Mouse (Mus musculus): ENCODE data around the gene Skiv2l. TPM values are rescaled to one million over a fixed set of nuclear protein-coding genes. Genes with fewer than 3 reads are reported as not detected.

The Skiv2l gene
- polyA plus RNA-seq, 1 experiment from 2014 or later: 45.9 TPM

DNA sequence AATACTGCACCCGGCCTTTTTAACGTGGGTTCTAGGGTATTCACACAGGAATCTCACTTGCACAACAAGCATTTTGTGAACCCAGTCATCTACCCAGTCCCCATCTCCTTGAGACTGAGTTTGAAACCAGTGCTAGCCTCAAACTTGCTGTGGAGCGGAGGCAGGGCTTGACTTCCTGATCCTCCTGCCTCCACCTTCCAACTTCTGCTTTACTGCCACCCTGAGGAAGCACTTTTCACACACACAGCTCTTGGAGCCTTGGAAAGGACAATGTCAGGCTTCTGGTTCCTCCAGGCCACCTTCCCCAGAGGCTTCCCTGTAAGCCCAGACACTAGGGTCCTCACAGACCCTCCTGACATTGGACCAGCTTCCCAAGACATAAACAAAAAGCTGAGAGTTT, 33.3 kb upstream of the Skiv2l start:
- Histone ChIP-seq H3K4me3 (ENCODE audit: low read depth, low read length) (no peak overlapping the region), H3K27me3 (replicated peaks; ENCODE audit: control insufficient read depth, insufficient read depth, low read length) (no peaks in the 10 kb centered on the region), H3K27ac (ENCODE audit: low read depth) (no peak overlapping the region), H3K9me3 (ENCODE audit: control insufficient read depth, low read length) (no peaks in the 10 kb centered on the region), H3K4me1 (replicated peaks; ENCODE audit: control insufficient read depth, insufficient read depth, low read length) (no peaks in the 10 kb centered on the region), H3K4me2 (ENCODE audit: low read length) (no peak overlapping the region), H3K9ac (ENCODE audit: low read length) (no peak overlapping the region), H3K36me3 (ENCODE audit: control insufficient read depth, insufficient read depth, low read length) (no peaks in the 10 kb centered on the region)
- no peak for ATAC-seq (replicated peaks; ENCODE audit: low FRiP score, low TSS enrichment, low read depth)
- 78% methylated on average over 3 of the region's 3 CpGs for WGBS
- DNase-seq (ENCODE audit: low spot score): no peak

DNA sequence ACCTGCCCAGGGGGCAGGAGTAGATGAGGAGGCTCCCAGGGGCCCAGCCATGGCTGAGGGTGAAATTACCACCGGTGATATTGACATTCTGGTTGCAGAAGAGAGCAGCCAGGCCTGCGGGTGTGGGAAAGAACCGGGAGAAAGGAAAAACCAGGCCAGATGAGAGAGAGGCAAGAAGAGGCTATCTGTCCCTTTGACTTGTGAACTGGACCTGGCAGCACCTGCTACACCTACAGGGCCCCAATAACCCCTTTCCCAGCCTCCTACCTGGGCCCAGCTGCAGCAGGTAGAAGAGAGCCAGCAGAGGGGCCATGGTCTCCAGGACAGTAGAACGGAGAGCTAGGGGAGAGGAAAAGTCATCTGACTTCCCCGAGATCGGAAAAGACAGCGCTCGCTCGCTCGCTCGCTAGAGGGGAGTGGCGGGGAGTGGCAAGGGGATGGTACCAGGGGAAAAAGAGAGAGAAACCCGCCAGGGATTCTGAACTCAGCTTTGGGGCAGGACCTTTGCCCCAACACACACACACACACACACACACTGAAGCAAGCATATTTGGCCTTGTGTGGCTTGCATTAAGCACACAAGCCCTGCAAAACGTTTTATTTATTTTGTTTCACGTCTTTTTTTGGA, 31.8 kb upstream of the Skiv2l start, which contains the start of gene Gm20547:
TSS of gene Gm20547 (minus strand) at position 360 of the 628 bp plus-strand sequence.
- DNase-seq (ENCODE audit: low spot score) (peak; percentile 69), ATAC-seq (replicated peaks; ENCODE audit: low FRiP score, low TSS enrichment, low read depth) (no peak)
- WGBS: 8% methylated on average over 15 of the region's 15 CpGs
- no peaks in the 10 kb centered on the region for H3K36me3 ChIP-seq (ENCODE audit: control insufficient read depth, insufficient read depth, low read length)
- H3K4me1 ChIP-seq (replicated peaks; ENCODE audit: control insufficient read depth, insufficient read depth, low read length): no peaks in the 10 kb centered on the region
- 0 out of 2 replicates have a peak within 1 kb of the TSS, but pooled peaks have one; percentile 16 for H3K9ac ChIP-seq (ENCODE audit: low read length)
- H3K4me3 ChIP-seq (ENCODE audit: low read depth, low read length): 0 out of 2 replicates have a peak within 1 kb of the TSS, but pooled peaks have one; percentile 10
- no peaks in the 10 kb centered on the region for H3K27me3 ChIP-seq (replicated peaks; ENCODE audit: control insufficient read depth, insufficient read depth, low read length)
- peak within 1 kb of the TSS; percentile 32 for H3K4me2 ChIP-seq (ENCODE audit: low read length)
- no peak within 1 kb of the TSS for H3K27ac ChIP-seq (ENCODE audit: low read depth)
- H3K9me3 ChIP-seq (ENCODE audit: control insufficient read depth, low read length): no peaks in the 10 kb centered on the region

DNA sequence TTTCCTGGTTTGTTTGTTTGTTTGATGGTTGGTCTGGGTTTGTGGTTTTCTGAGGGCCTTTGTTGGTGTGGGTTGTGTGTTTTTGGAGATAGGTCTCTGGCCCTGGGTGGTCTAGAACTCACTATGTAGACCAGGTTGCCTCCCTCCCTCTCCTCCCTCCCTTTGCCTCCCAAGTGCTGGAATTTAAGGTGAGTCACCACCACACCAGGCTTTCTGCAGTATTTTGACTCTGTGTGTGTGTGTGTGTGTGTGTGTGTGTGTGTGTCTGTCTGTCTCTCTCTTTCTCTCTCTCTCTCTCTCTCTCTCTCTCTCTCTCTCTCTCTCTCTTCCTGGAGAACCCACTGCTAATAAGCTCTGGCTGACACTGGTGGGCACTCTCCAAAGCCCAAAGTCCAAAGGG, 31.2 kb upstream of the Skiv2l start:
- Histone ChIP-seq H3K9ac (ENCODE audit: low read length) (no peak overlapping the region), H3K36me3 (ENCODE audit: control insufficient read depth, insufficient read depth, low read length) (no peaks in the 10 kb centered on the region), H3K9me3 (ENCODE audit: control insufficient read depth, low read length) (no peaks in the 10 kb centered on the region), H3K4me1 (replicated peaks; ENCODE audit: control insufficient read depth, insufficient read depth, low read length) (no peaks in the 10 kb centered on the region), H3K27me3 (replicated peaks; ENCODE audit: control insufficient read depth, insufficient read depth, low read length) (no peaks in the 10 kb centered on the region), H3K27ac (ENCODE audit: low read depth) (no peak overlapping the region), H3K4me2 (ENCODE audit: low read length) (no peak overlapping the region), H3K4me3 (ENCODE audit: low read depth, low read length) (no peak overlapping the region)
- ATAC-seq (replicated peaks; ENCODE audit: low FRiP score, low TSS enrichment, low read depth): no peak; the same call in 1 of the 2 replicates
- no peak for DNase-seq (ENCODE audit: low spot score)

DNA sequence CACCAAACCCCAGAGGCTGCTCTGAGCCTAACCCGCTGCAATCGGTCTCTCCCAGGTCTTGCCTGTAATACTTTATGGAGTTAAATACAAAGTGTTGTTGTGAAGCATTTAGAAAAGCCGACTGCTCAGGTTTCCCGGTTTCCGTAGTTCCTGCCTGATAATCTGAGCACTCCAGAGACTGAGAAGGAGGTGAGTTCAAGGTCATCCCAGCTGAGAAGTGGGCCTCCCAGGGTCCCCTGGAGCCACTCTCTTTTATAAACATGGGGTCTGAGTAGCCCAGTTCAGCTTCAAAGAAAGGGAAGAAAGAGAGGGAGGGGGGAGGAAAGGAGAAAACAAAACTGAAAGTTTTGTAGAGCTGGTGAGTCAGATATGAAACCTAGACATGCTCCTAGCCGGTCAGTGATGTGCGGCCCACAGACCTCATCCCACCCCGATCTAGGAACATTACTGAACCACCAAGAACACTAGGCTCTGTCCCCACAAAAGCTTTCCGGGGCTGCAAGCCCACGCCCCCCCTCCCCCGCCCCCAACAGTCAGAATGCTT, 29.4 kb upstream of the Skiv2l start, which contains the start of gene Zbtb12:
TSS of gene Zbtb12 (plus strand) at position 148 of the 544 bp plus-strand sequence.
- H3K9me3 ChIP-seq (ENCODE audit: control insufficient read depth, low read length): no peaks in the 10 kb centered on the region
- no peaks in the 10 kb centered on the region for H3K4me1 ChIP-seq (replicated peaks; ENCODE audit: control insufficient read depth, insufficient read depth, low read length)
- no peak within 1 kb of the TSS for H3K27ac ChIP-seq (ENCODE audit: low read depth)
- no peak within 1 kb of the TSS for H3K9ac ChIP-seq (ENCODE audit: low read length)
- 57% methylated on average over 11 of the region's 11 CpGs for WGBS
- ATAC-seq (replicated peaks; ENCODE audit: low FRiP score, low TSS enrichment, low read depth) (no peak), DNase-seq (ENCODE audit: low spot score) (no peak)
- H3K27me3 ChIP-seq (replicated peaks; ENCODE audit: control insufficient read depth, insufficient read depth, low read length): no peaks in the 10 kb centered on the region
- no peak within 1 kb of the TSS for H3K4me3 ChIP-seq (ENCODE audit: low read depth, low read length)
- no peaks in the 10 kb centered on the region for H3K36me3 ChIP-seq (ENCODE audit: control insufficient read depth, insufficient read depth, low read length)
- no peak within 1 kb of the TSS for H3K4me2 ChIP-seq (ENCODE audit: low read length)

DNA sequence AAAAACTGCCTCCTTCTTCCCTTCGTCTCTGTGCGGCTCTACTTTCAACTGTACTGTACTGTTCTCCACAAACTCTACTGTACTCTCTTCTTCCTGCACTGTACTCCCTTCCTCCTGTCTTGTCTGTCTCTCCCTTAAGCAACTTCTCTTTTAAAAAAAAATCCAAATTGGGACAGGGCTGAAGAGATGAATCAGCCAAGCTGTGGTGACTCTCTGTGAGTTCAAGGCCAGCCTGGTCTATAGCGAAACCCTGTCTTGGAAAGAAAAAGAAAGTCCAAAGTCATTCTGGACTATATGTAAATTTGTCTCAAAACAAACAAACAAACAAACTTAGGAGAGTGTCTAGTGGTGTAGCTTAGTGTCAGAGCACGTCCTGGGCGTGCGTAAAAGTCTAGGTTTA, 24.3 kb upstream of the Skiv2l start:
- DNase-seq (ENCODE audit: low spot score) (no peak), ATAC-seq (replicated peaks; ENCODE audit: low FRiP score, low TSS enrichment, low read depth) (no peak)
- H3K4me1 ChIP-seq (replicated peaks; ENCODE audit: control insufficient read depth, insufficient read depth, low read length): no peaks in the 10 kb centered on the region
- no peak overlapping the region for H3K4me3 ChIP-seq (ENCODE audit: low read depth, low read length)
- H3K9ac ChIP-seq (ENCODE audit: low read length): no peak overlapping the region
- WGBS: 85% methylated on average over 6 of the region's 6 CpGs
- H3K27me3 ChIP-seq (replicated peaks; ENCODE audit: control insufficient read depth, insufficient read depth, low read length): no peaks in the 10 kb centered on the region
- no peak overlapping the region for H3K4me2 ChIP-seq (ENCODE audit: low read length)
- H3K9me3 ChIP-seq (ENCODE audit: control insufficient read depth, low read length): no peaks in the 10 kb centered on the region
- no peaks in the 10 kb centered on the region for H3K36me3 ChIP-seq (ENCODE audit: control insufficient read depth, insufficient read depth, low read length)
- no peak overlapping the region for H3K27ac ChIP-seq (ENCODE audit: low read depth)

DNA sequence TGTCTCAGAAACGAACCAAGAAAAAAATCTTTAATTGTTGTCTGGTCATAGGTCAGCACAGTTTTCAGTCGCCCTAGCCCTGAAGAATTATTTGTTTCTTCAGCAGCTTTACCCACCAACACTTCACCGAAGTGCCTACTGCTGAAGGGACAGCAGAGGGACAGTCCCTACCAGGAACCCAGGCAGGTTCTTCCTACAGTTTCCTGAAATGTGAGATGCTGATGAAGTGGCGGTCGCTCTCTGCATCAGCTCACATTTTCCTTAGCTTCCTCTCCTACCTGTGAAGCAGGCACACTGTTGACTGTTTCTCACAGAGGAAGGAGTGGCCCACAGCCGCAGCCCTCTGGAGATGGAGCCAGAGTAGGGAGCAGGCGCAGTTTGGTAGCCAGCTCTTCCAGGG, 16.0 kb upstream of the Skiv2l start:
- no peak for ATAC-seq (replicated peaks; ENCODE audit: low FRiP score, low TSS enrichment, low read depth)
- H3K27ac ChIP-seq (ENCODE audit: low read depth): no peak overlapping the region
- DNase-seq (ENCODE audit: low spot score): no peak

DNA sequence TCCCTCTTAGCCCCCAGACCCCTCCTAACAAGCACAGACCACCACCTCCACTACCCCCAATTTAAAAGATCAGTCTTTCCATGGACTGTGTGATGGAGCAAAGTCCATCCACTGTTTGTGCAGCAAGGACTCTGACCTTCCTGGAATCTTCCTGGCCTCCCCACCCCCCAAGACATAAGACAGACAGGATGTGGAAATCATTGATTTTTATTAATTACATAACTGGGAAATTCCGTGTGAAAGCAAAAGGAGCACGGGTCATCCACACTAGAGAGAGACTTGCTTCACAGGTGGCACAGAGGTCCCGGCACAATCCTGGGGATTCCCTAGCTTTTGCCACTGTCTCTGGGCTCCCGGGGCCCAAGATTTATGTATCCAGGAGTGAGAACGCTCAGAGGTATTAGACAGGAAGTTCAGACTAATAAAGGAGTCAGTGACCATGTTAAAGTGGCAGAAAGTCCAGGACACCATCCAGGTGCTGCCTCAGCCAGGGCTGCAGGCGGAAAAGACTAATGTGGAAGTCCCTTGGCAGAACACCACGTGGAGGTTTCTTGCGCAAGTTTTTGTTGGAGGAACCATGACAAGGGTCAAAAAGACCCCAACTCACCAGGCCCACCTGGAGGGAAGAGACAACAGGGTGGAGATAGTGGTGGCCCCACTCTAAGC, 12.5 kb upstream of the Skiv2l start, which contains the start of gene Cfb:
TSS of gene Cfb (minus strand) at position 103 of the 666 bp plus-strand sequence.
- no peaks in the 10 kb centered on the region for H3K9me3 ChIP-seq (ENCODE audit: control insufficient read depth, low read length)
- 45% methylated on average over 8 of the region's 8 CpGs for WGBS
- peaks cover 5% of the 10 kb centered on the region; the same call in 1 of the 2 replicates for H3K4me1 ChIP-seq (replicated peaks; ENCODE audit: control insufficient read depth, insufficient read depth, low read length)
- peak within 1 kb of the TSS; percentile 47; the same call in 1 of the 2 replicates for H3K27ac ChIP-seq (ENCODE audit: low read depth)
- H3K36me3 ChIP-seq (ENCODE audit: control insufficient read depth, insufficient read depth, low read length): 0 out of 2 replicates have a peak, but pooled peaks cover 6% of the 10 kb centered on the region
- DNase-seq (ENCODE audit: low spot score) (no peak), ATAC-seq (replicated peaks; ENCODE audit: low FRiP score, low TSS enrichment, low read depth) (peak; percentile 29)
- peak within 1 kb of the TSS; percentile 32 for H3K4me2 ChIP-seq (ENCODE audit: low read length)
- no peak within 1 kb of the TSS for H3K4me3 ChIP-seq (ENCODE audit: low read depth, low read length)
- H3K27me3 ChIP-seq (replicated peaks; ENCODE audit: control insufficient read depth, insufficient read depth, low read length): no peaks in the 10 kb centered on the region
- no peak within 1 kb of the TSS for H3K9ac ChIP-seq (ENCODE audit: low read length)

More for the DNA sequence above, 16.0 kb upstream of the Skiv2l start:
- Histone ChIP-seq H3K9ac (ENCODE audit: low read length) (no peak overlapping the region), H3K27me3 (replicated peaks; ENCODE audit: control insufficient read depth, insufficient read depth, low read length) (no peaks in the 10 kb centered on the region), H3K36me3 (ENCODE audit: control insufficient read depth, insufficient read depth, low read length) (no peaks in the 10 kb centered on the region), H3K9me3 (ENCODE audit: control insufficient read depth, low read length) (no peaks in the 10 kb centered on the region), H3K4me2 (ENCODE audit: low read length) (no peak overlapping the region), H3K4me1 (replicated peaks; ENCODE audit: control insufficient read depth, insufficient read depth, low read length) (peaks cover 5% of the 10 kb centered on the region; the same call in 1 of the 2 replicates), H3K4me3 (ENCODE audit: low read depth, low read length) (no peak overlapping the region)
- 55% methylated on average over 7 of the region's 7 CpGs for WGBS

DNA sequence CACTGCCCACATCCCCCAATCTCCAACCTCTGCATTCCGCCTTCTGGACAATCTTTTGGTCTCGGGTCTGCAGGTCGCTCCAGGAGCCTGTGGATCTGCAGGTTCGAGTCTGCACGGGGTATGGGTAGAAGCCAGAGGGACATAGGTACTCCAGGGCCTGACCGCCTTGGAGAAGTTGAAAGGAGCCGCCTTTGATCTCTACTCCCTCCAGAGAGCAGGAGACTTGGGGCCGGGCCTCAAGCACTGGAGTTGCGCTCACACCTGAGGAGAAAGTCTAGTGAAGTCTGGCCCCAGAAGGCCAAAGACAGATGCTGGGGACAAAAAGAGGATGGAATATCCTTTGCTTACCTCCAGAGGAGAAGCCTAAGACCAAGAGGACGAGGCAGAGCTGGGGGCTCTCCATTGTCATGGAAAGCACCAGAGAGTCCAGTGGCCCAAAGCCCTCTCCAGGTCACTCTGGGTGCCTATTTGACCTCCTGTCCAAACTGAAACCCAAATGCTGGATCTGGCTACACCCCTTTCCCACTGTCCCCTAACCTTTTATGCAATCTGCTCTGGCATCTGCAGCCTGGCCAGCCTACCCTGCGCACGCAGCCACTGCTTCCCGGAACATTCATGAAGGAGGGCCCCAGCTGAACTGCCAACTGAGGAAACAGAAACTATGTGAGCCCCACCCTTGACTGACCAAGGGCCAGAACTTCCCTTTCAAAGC, 11.8 kb upstream of the Skiv2l start:
- H3K36me3 ChIP-seq (ENCODE audit: control insufficient read depth, insufficient read depth, low read length): peaks cover 13% of the 10 kb centered on the region; the same call in 1 of the 2 replicates
- H3K27me3 ChIP-seq (replicated peaks; ENCODE audit: control insufficient read depth, insufficient read depth, low read length): no peaks in the 10 kb centered on the region
- DNase-seq (ENCODE audit: low spot score) (peak; percentile 63), ATAC-seq (replicated peaks; ENCODE audit: low FRiP score, low TSS enrichment, low read depth) (peak; percentile 50)
- 58% methylated on average over 13 of the region's 13 CpGs for WGBS
- no peak overlapping the region for H3K9ac ChIP-seq (ENCODE audit: low read length)
- H3K9me3 ChIP-seq (ENCODE audit: control insufficient read depth, low read length): no peaks in the 10 kb centered on the region
- H3K4me2 ChIP-seq (ENCODE audit: low read length): peak overlapping the region; percentile 32
- H3K4me3 ChIP-seq (ENCODE audit: low read depth, low read length): no peak overlapping the region
- H3K4me1 ChIP-seq (replicated peaks; ENCODE audit: control insufficient read depth, insufficient read depth, low read length): peaks cover 5% of the 10 kb centered on the region; the same call in 1 of the 2 replicates
- H3K27ac ChIP-seq (ENCODE audit: low read depth): peak overlapping the region; percentile 47; the same call in 1 of the 2 replicates
